Mouse (Mus musculus): ENCODE results near the gene Lipc.
A peak's percentile ranks its signal among the peaks of the same experiment; 100 is the strongest.

The Lipc gene

GRCm38 (mm10) chr9:70816701-70817305, 135.2 kb downstream of the Lipc start:
- DNase-seq, result no peak

GRCm38 (mm10) chr9:70812551-70812950, 139.5 kb downstream of the Lipc start:
- peak; percentile 28 for DNase-seq

- DNase-seq, result no peak
Measured at GRCm38 (mm10) chr9:70807714-70808113, 144.3 kb downstream of the Lipc start.

- no peak for DNase-seq
Measured at GRCm38 (mm10) chr9:70806069-70806468, 146.0 kb downstream of the Lipc start.

- DNase-seq, result no peak
Measured at GRCm38 (mm10) chr9:70802816-70803215, 149.2 kb downstream of the Lipc start.

DNA sequence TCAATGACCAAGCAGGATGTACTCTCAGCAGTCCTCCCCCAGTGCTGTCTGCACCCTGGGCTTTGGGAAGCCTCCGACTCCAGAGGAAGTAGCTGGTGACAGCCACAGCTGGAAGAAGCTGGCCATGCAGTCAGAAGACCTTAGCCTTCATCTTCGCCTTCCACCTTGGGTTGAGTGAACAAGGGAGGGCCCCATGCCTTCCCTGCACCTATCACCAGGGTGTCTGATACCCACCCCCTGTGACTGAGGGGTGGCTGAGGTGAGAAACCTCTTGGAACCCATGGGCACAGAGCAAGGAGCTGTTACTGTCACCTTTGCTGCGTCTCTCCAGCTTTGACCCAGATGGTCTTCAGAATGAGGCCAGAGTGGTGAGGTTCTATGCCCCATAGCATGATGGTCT, 150.3 kb downstream of the Lipc start:
- DNase-seq, result no peak

GRCm38 (mm10) chr9:70800588-70801315, 151.3 kb downstream of the Lipc start:
- no peak for DNase-seq

DNA sequence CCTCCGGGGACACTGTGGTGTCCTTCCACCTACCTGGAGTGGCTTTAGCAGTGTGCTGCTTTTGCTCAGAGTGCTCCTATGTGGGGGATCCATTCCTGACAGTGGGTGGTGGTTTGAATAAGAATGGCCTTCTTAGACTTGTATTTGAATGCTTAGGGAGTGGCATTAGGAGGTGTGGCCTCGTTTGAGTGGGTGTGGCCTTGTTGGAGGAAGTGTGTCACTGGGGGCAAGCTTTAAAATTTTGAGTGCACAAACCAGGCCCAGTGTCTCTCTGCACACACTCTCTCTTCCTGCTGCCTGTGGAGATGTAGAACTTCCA, 156.6 kb downstream of the Lipc start:
- no peak for DNase-seq

DNA sequence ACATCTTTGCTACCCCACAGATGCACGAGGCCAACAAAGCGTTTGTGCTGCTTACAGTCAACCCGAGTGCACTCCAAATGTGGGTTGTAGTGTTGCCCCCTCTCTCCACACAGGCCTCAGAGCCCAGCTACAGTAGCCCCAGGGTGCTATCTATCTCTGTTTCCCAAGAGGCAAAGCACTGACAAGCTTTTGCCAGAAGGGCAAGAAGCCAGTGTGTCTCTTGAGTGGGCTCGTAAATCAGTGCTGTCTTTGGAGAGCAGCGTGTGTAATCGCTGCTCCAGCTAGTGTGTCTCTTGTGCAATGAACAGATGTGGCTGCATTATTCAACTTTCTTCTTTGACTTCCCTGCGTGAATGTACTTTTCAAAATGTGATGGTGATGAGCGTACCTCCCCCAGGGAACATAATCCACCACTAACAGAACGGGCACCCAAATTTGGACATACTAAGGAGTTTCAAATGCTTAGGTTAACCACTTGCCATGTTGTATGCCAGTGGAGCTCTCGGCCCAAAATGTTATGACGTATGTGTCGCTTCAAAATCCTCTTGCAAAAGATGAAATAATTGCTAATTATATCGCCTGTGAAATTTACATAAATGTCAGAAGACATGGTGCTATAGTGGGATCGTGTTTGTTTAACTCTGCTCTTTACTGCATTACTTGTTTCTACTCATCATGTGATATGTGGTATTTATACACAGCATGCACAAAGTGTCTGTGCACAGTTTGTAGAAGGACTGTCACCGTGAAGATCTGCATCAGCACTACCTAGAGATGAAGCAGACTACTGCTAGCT, 157.2 kb downstream of the Lipc start:
- DNase-seq, result peak; percentile 35

DNA sequence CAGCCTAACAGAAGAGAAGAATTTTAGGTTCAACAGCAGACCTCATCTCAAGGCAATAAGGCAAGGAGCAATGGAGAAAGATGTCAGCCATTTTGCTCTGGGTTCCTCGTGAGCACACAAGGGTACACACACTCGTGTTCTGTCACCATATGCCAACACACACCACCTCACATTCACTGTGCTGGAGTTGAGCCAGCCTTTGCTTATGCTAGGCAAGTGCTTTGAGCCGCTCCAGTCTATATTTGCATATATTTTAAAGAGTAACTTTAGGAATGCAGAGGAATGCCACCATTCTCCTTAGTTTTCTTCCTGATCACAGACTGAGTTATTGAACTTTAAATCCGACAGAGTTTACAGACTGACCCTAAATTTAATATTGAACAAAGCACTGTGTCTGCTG, 161.4 kb downstream of the Lipc start:
- no peak for DNase-seq

DNA sequence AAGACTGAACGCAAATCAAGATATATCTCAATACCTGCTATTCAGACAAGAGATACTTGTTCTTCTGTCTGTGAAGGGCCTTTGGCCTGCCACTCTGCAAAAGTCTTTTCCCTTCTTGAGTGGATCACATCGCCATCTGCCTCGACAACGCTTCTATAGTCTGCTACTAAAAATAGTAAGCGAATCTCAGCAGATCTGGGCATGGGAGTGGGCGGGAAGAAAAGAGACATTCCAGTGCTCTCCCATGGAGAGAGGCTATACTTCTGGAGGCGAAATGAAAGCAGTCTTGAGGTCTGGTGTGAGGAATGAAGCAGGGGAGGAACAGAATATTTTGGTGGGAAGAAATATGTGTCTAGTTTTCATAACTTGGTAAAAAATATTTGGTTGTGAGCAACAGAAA, 163.3 kb downstream of the Lipc start:
- DNase-seq, result no peak

DNA sequence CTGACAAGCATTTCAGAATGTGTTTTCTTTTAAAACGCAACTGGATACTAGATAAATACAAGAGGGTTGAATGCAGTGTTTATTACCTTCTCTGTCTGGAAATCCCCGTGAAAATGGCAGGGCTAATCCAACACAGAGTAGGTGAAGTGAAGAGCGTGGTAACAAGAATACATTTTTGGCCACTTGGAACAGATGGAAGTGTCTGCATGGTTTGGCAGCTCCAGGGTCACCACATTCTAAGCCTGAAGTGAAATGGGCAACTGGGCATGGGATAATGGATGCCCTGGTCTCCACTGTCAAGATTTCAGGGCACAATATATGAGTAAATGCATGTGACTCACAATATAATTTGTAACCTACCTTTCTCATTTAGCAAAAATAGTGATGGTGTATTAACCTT, 169.8 kb downstream of the Lipc start:
- no peak for DNase-seq

DNA sequence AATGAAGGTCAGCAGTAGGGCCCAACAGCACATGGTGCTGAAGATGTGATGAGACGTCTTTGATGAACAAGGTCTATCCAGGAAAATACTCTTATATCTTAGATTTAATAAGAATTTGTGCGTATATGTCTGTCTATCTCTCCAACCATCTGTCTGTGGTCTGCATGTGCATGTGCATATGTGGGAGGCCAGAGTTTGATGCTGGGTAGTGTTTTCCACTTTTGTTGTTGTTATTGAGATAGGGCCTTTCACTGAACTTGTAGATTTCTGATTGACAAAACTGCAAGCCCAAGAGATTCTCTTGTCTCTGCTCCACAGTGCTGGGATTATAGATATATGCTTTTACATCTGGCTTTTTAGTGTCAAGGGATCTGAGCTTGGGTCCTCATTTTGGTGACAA, 176.5 kb downstream of the Lipc start:
- DNase-seq, result no peak

- DNase-seq, result no peak
Measured at GRCm38 (mm10) chr9:70760974-70761373, 191.1 kb downstream of the Lipc start.

- no peak for DNase-seq
Measured at GRCm38 (mm10) chr9:70751504-70752222, 200.4 kb downstream of the Lipc start.

All from lung, postnatal 14 days (tissue).